Mouse (Mus musculus): ENCODE data around the gene Trp53tg5. TPM values are rescaled to one million over a fixed set of nuclear protein-coding genes. Genes with fewer than 3 reads are reported as not detected.
A peak's percentile ranks its signal among the peaks of the same experiment; 100 is the strongest.

The Trp53tg5 gene
- total RNA-seq, 2 experiments from 2014 or later, result not detected

DNA sequence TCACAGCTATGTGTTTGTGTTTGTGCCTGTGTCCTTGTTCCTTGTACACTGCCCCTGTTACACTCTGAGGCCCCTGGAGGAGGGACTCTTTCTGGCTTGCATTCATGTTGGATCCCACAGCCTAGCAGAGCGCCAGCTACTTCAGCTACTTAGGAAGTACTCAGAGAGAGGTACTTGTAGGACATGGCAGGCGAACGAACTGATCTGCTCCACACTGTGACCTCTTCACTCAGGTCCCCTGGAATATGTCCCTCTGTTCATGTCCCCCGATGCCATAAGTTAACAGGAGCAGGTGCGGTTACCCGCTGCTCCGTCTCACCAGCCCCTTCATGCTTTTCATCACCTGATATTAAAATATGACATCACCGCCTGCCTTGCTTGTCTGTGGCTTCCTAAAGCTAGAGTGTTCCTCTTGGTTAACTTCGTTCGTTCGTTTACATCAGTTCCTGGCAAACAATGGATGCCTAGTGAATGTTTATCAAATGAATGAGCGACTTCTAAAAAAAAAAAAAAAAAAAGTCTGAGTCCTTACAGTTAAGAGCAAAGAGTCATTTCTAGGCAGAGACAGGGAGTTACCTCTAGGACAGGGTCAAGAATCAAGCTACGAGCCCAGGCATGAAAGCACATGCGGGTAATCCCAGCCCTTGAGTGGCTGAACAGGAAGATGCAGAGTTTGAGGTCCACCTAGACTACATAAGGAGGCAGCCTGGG lies 20.3 kb downstream of the Trp53tg5 start:
- ATAC-seq (replicated peaks; ENCODE audit: poor library complexity), result no peak

DNA sequence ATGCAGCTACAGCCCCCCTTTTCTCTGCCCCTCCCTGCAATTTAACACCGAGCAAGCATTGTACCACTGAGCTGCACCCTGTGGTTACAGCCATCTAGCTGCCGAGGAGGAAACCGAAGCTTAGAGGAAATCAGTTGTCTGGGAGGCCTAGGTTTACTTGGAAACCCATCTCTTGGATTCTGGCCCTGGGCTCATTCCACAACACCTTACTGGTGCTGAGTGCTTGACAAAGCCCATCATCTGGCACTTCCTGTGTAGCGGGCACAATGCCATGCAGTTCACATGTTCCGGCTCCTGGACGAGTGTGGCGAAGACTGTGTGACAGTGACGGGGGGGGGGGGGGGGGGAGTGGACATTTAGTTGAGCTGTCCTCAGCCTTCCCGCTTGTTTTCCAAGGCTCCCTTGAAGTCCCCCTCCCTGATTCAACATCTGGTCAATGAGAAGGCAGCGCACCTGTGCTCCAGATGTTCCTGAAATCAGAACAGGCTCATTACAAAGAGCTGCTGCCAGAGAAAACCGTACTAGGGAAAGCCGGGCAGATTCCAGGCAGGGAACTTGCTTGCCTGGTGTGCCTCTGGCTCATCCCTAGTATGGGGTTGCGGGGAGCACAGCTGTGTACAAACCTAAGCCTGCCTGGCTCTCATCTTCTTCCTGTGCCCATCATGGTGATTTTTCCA lies 21.4 kb downstream of the Trp53tg5 start:
- no peak for ATAC-seq (replicated peaks; ENCODE audit: poor library complexity)

GRCm38 (mm10) chr2:164449341-164450042 lies 24.0 kb downstream of the Trp53tg5 start:
- no peak for ATAC-seq (replicated peaks; ENCODE audit: poor library complexity)

- no peak for ATAC-seq (replicated peaks; ENCODE audit: poor library complexity)
Measured at GRCm38 (mm10) chr2:164448921-164449320, 24.6 kb downstream of the Trp53tg5 start.

DNA sequence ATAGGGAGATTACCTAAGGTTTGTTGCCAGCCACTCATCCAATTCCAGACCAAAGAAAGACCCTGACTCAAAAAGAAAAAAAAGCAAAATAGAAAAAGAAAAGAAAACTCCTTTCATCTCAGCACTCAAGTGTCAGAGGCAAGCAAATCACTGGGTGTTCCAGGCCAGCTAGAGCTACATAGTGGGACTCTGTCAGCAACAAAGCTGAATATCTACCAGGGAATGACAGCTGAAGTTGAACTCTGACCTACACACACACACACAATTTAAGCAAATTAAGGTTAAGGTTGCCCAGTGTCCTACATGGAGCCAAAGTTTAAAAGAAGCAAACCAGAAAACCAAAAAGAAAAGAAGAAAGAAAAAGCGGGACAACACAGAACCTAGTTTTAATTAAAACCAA lies 25.4 kb downstream of the Trp53tg5 start:
- no peak for ATAC-seq (replicated peaks; ENCODE audit: poor library complexity)

GRCm38 (mm10) chr2:164446086-164446469 lies 27.4 kb downstream of the Trp53tg5 start:
- ATAC-seq (replicated peaks; ENCODE audit: poor library complexity), result no peak

GRCm38 (mm10) chr2:164445399-164446085 lies 28.0 kb downstream of the Trp53tg5 start:
- ATAC-seq (replicated peaks; ENCODE audit: poor library complexity), result no peak

GRCm38 (mm10) chr2:164444701-164445100 lies 28.8 kb downstream of the Trp53tg5 start:
- ATAC-seq (replicated peaks; ENCODE audit: poor library complexity), result no peak

GRCm38 (mm10) chr2:164443460-164444000 lies 30.0 kb downstream of the Trp53tg5 start, which contains the start of gene Sdc4:
Sdc4 (minus strand) TSS chr2:164443887.
- ATAC-seq (replicated peaks; ENCODE audit: poor library complexity), result no peak

GRCm38 (mm10) chr2:164443051-164443437 lies 30.5 kb downstream of the Trp53tg5 start:
- 0 out of 2 replicates have a peak, but pooled peaks have one; percentile 24 for ATAC-seq (replicated peaks; ENCODE audit: poor library complexity)

- no peak for ATAC-seq (replicated peaks; ENCODE audit: poor library complexity)
Measured at GRCm38 (mm10) chr2:164442315-164443050, 31.0 kb downstream of the Trp53tg5 start.

DNA sequence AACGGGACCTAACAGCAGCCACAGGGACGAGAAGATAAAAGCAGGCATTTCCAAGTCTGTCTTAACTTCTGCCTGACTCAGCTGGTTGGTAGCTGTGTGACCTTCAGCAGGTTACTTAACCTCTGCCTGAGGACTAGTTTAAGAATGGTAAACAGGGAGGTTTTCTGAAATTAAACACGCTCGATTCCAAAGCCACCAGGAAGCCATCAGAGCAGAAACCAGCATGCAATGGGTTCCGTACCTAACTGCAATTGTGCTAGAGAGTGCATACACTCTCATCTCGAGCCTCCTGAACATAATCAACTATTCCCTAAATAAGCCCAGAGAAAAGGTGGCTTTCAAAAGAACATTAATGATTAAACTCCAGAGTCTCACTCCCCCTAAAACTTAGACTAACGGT lies 31.8 kb downstream of the Trp53tg5 start:
- no peak for ATAC-seq (replicated peaks; ENCODE audit: poor library complexity)

DNA sequence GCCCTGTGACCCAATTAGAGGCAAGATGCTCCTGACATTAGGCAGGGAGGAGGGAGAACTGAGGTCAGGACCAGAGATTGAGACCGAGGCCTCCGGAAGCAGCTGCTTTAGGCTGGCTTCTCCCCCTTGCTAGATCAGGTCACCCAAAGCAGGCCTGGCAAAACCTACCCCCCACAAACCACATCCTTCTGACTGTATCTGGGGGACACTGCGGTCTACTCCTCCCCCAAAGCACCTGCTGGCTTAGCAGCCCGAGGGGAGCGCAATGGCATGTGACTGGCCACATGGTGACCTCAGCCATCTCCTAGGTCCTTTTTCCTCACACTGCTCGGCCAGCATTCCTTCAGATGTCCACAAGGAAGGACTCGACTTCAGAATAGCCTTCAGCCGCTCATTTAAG lies 32.4 kb downstream of the Trp53tg5 start:
- ATAC-seq (replicated peaks; ENCODE audit: poor library complexity), result peak; percentile 87

DNA sequence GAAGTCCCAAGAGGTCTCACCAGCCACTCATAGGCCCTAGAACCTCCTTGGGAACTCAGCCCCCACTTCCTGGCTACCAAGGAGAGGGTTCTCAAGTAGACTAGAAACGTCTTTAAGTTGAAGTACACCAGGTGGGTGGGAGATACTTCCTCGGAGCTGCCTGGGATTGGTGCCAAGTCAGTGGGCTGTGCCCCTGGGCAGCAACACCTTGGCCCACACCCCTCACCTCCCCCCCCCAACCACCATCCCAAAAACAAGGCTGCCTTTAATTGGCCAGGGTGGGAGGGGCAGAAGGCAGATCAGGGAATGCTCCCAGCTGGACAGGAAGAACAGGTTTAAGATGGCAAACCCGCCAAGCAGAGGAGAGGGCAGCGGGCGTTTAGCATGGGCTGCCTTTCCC lies 33.2 kb downstream of the Trp53tg5 start:
- no peak for ATAC-seq (replicated peaks; ENCODE audit: poor library complexity)

DNA sequence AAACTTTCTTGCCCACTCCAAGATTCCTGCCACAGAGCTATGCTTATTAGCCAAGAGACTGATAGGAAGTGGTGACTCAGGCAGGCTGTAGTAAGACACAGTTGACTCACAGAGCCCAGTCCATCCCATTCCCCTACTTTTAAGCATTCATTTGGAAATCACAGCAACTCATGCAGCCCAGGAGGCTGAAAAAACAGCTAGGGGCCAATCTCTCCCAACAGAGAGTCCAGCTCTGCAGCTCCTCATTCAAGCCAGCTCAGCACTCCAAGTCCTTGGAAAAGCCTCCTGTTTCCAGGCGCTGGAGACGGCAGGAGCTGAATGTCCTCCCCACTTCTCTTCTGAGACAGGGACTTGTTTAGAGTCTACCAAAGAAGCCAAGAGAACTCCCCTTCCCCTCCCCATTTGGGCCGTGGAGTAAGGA lies 34.5 kb downstream of the Trp53tg5 start:
- ATAC-seq (replicated peaks; ENCODE audit: poor library complexity), result no peak

- ATAC-seq (replicated peaks; ENCODE audit: poor library complexity), result no peak
Measured at GRCm38 (mm10) chr2:164438257-164438656, 35.3 kb downstream of the Trp53tg5 start.

DNA sequence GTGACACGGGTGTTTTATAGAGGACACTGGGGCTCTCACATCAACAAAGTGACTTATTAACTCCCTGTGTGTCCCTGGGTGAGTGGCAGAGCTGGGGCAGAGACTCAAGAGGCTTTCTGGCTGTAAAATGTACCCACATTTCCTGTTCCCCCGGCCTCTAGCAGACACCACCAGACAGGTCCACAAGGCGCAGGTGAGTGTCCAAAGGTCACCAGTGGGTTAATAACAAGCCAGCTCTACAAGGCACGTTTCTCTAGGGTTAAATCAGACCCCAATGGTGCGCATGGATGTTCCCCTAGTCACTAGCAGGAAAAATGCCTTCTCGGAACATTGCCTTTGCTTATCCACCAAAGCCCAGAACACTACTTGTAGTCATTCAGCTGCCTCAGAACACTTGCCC lies 35.8 kb downstream of the Trp53tg5 start:
- no peak for ATAC-seq (replicated peaks; ENCODE audit: poor library complexity)

DNA sequence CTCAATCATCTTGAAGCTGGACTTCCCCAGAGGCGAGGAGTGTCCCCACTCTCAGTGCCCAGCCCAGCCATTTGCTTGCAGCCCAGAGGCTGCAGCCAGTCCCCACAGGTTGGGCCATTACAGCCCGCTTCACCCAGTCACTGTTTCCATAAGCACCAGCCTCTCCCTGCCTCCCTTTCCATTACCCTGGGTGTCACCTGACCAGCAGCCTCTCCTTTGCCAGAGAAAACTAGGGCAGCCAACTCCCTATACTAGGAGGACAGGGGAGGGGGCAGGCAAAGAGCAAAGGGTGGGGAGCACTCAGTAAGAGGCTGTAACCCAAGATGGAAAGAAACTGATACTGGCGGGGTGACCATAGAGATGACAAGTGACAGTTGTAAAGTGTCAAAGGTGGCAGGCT lies 36.6 kb downstream of the Trp53tg5 start:
- ATAC-seq (replicated peaks; ENCODE audit: poor library complexity), result no peak

GRCm38 (mm10) chr2:164436215-164436913 lies 37.2 kb downstream of the Trp53tg5 start:
- no peak for ATAC-seq (replicated peaks; ENCODE audit: poor library complexity)
